Mouse (Mus musculus) liver, postnatal 0 days (tissue): ENCODE results near the gene Mmp8. TPM values are rescaled to one million over a fixed set of nuclear protein-coding genes. Genes with fewer than 3 reads are reported as not detected.

Experiments
- ATAC-seq: fragments of 200-750 bp; cut with Nextera tagmentation; 2 replicates; pipeline ENCODE4 v1.8.0; 2017; ENCODE audit warnings: mild to moderate bottlenecking, moderate library complexity
- DNase-seq: peaks from one replicate; pipeline ENCODE4 v3.0.0-alpha.2; 2016
- H3K27ac ChIP-seq: fragments of 300-500 bp; sonication (generic); 2 replicates; pipeline ENCODE4 v1.5.1; 2014; ENCODE audit warnings: antibody characterized with exemption, moderate library complexity, mild to moderate bottlenecking, low read depth
- H3K27me3 ChIP-seq: fragments of 300-500 bp; sonication (generic); 2 replicates; pipeline ENCODE4 v1.6.1; 2014; ENCODE audit warnings: low read length, control low read depth, mixed read lengths; ENCODE audit not compliant: insufficient read depth
- H3K36me3 ChIP-seq: fragments of 300-500 bp; sonication (generic); replicated peaks from 2 replicates; pipeline ENCODE4 v1.6.1; 2014; ENCODE audit warnings: mild to moderate bottlenecking, control low read depth, low read length, moderate library complexity, mixed read lengths; ENCODE audit not compliant: insufficient read depth
- H3K4me1 ChIP-seq: fragments of 300-500 bp; sonication (generic); 2 replicates; pipeline ENCODE4 v1.6.1; 2014; ENCODE audit warnings: antibody characterized with exemption, mild to moderate bottlenecking, control low read depth; ENCODE audit not compliant: insufficient read depth
- H3K4me2 ChIP-seq: fragments of 300-500 bp; sonication (generic); 2 replicates; pipeline ENCODE4 v1.6.1; 2014; ENCODE audit warnings: low read depth, mild to moderate bottlenecking, low read length, moderate library complexity, mixed read lengths
- H3K4me3 ChIP-seq: fragments of 300-500 bp; sonication (generic); 2 replicates; pipeline ENCODE4 v1.5.1; 2014; ENCODE audit warnings: low read depth, low read length
- H3K9ac ChIP-seq: fragments of 300-500 bp; sonication (generic); replicated peaks from 2 replicates; pipeline ENCODE4 v1.6.1; 2014; ENCODE audit warnings: mild to moderate bottlenecking, moderate library complexity
- H3K9me3 ChIP-seq: fragments of 300-500 bp; sonication (generic); 2 replicates; pipeline ENCODE4 v1.6.1; 2016; ENCODE audit warnings: mild to moderate bottlenecking, control low read depth, low read length, mixed read lengths
- CTCF ChIP-seq: sonication (generic); IDR thresholded peaks from 2 replicates; pipeline ENCODE4 v1.5.1; 2016; ENCODE audit warnings: antibody characterized with exemption, low read depth
- EP300 ChIP-seq: IDR thresholded peaks from 2 replicates; pipeline ENCODE4 v1.6.1; 2016; ENCODE audit warnings: antibody characterized with exemption, low read depth, mild to moderate bottlenecking
- WGBS: fragments of 180-500 bp; shearing (Covaris S2); extraction: QIAGEN DNeasy Blood & Tissue Kit; methylation state at CpG from one replicate; pipeline ENCODE4 v1.1.7; 2014; ENCODE audit not compliant: insufficient replicate concordance; 5-methylcytosine and 5-hydroxymethylcytosine counted together
- polyA plus RNA-seq: library from polyadenylated mRNA; unstranded; fragments of >200 nt; fragmentation: Nextera tagmentation; extraction: Ambion mirVana; gene quantifications from 2 replicates; pipeline ENCODE4 v1.2.1, GENCODE M21; 2015

The Mmp8 gene
- polyA plus RNA-seq, 1 experiment from 2014 or later, result 17.2 TPM

DNA sequence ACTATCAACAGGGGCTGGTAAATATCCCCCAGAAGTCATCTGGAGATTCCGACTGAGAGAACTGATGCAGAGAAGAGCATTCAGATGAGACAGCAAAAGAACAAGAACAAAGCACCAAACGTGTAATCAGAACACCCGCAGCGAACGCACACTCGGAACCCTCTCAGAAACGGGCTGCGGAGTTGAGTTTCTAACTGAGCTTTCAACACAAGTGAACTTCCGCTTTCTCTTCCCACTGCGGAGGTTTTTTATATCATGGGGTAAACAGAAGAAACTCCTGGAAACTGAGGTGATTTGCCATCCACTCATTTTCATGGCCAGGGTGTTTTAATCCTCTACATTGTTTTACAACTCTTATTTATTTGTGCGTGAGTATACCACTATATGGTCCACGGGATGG lies 47.4 kb downstream of the Mmp8 start:
- Histone ChIP-seq H3K27me3 (no peaks in the 10 kb centered on the region), H3K27ac (no peak overlapping the region), H3K9me3 (no peaks in the 10 kb centered on the region), H3K4me3 (no peak overlapping the region), H3K4me1 (no peaks in the 10 kb centered on the region), H3K36me3 (no peaks in the 10 kb centered on the region), H3K9ac (no peak overlapping the region), H3K4me2 (no peak overlapping the region)
- DNase-seq (no peak), ATAC-seq (no peak)
- WGBS, result 73% methylated on average over 12 of the region's 12 CpGs
- no peak for TF ChIP-seq CTCF
- TF ChIP-seq EP300, result no peak

Other genes with a start within 250 kb of the Mmp8 start
- gene Mmp12, start 214.1 kb upstream of the Mmp8 start, polyA plus RNA-seq, result 0.27 and 0.63 TPM in 2 replicates
- gene Mmp1b, start 170.4 kb upstream of the Mmp8 start, polyA plus RNA-seq, result not detected in 2 replicates
- not detected in 2 replicates for gene Mmp3, start 112.6 kb upstream of the Mmp8 start, polyA plus RNA-seq
- not detected in 2 replicates for gene Mmp10, start 56.1 kb upstream of the Mmp8 start, polyA plus RNA-seq
- 0.33 and 0.38 TPM in 2 replicates for gene Mmp27, start 12.9 kb downstream of the Mmp8 start, polyA plus RNA-seq
- gene Mmp20, start 69.8 kb downstream of the Mmp8 start, polyA plus RNA-seq, result not detected in 2 replicates
- not detected in 2 replicates for gene Mmp7, start 133.6 kb downstream of the Mmp8 start, polyA plus RNA-seq
- 27.7 and 29.2 TPM in 2 replicates for gene Tmem123, start 205.6 kb downstream of the Mmp8 start, polyA plus RNA-seq